ENCODE assay signal across 22 mouse cellular contexts in the genomic region with DNA sequence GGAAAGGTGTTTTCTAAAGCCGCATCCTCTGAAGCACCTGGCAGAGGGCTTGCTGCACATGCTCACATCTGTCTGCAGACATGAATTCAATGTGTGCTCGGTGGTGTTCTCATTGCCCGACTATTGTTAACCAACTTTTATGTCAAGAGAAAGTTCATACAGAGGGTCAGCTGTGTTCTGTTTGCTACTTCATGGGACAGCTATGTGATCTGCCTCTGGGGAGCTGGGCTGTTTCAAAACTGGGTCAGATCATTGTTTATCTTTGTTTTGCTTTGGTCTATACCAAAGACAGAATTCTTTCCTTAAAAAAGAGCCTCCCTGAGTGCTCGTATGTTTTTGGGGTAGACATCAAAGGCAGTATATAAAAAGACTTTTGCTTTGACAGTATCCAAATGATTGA.
DNase-seq lines count a peak whose midpoint lies in the region; ATAC-seq lines count a peak whose summit lies in the region.
"Had no signal": no experiment of that assay in that cellular context is flagged by ENCODE, and none has a peak within 500 bp of the region (broad histone marks: within the 10 kb centered on the region; RNA-seq: fewer than 3 reads in every experiment).

No protein-coding gene starts in this region.

- no peak overlapping the region for H3K4me2 ChIP-seq in neural tube, embryonic 13.5 days
- H3K4me2 ChIP-seq in neural tube, embryonic 15.5 days, result no peak overlapping the region
- H3K4me2 ChIP-seq: forebrain, embryonic 13.5 days; heart, embryonic 11.5 days; hindbrain, embryonic 13.5 days; intestine, embryonic 15.5 days had no signal

- H3K27ac ChIP-seq in neural tube, embryonic 13.5 days (replicated peaks), result 0 out of 2 replicates have a peak overlapping the region, but pooled peaks have one; percentile 90
- H3K27ac ChIP-seq in neural tube, embryonic 15.5 days (replicated peaks), result no peak overlapping the region
- H3K27ac ChIP-seq: forebrain, embryonic 10.5 days; forebrain, embryonic 13.5 days; hindbrain, embryonic 10.5 days; intestine, embryonic 15.5 days had no signal

- peaks cover 85% of the 10 kb centered on the region for H3K4me1 ChIP-seq in neural tube, embryonic 13.5 days (replicated peaks)
- H3K4me1 ChIP-seq in neural tube, embryonic 15.5 days, result peaks cover 75% of the 10 kb centered on the region

- H3K9me3 ChIP-seq in neural tube, embryonic 13.5 days, result no peaks in the 10 kb centered on the region
- no peaks in the 10 kb centered on the region for H3K9me3 ChIP-seq in neural tube, embryonic 15.5 days (replicated peaks)
- H3K9me3 ChIP-seq: forebrain, embryonic 10.5 days; forebrain, embryonic 13.5 days; hindbrain, embryonic 10.5 days; hindbrain, embryonic 13.5 days; intestine, embryonic 15.5 days had no signal

- DNase-seq in gastrocnemius, adult 18-20 months (ENCODE audit: low spot score), result peak; percentile 52
- DNase-seq in gastrocnemius, postnatal 4 days (ENCODE audit: low spot score in 2 of 2), result no peak
- DNase-seq in heart, adult 8-10 months (ENCODE audit: low spot score), result peak; percentile 50
- no peak for DNase-seq in heart, postnatal 4 days
- DNase-seq: adrenal gland, postnatal 10 days; adrenal gland, postnatal 36 days; cerebellum, adult 18-20 months; cerebellum, adult 9-10 months; cerebellum, postnatal 14 days; gastrocnemius, postnatal 25 days; heart, adult 11 months had no signal

- H3K4me3 ChIP-seq in neural tube, embryonic 13.5 days, result no peak overlapping the region
- H3K4me3 ChIP-seq in neural tube, embryonic 15.5 days (replicated peaks), result no peak overlapping the region
- H3K4me3 ChIP-seq: forebrain, embryonic 10.5 days; forebrain, embryonic 13.5 days; hindbrain, embryonic 10.5 days; hindbrain, embryonic 13.5 days; intestine, embryonic 15.5 days had no signal

- WGBS in neural tube, embryonic 13.5 days, result 84% methylated on average over 4 of the region's 4 CpGs
- WGBS in neural tube, embryonic 15.5 days, result 92% methylated on average over 4 of the region's 4 CpGs

- H3K27me3 ChIP-seq in neural tube, embryonic 13.5 days, result no peaks in the 10 kb centered on the region
- H3K27me3 ChIP-seq in neural tube, embryonic 15.5 days (replicated peaks), result no peaks in the 10 kb centered on the region
- H3K27me3 ChIP-seq: hindbrain, embryonic 13.5 days; intestine, embryonic 15.5 days had no signal

- ATAC-seq in neural tube, embryonic 13.5 days (ENCODE audit: low read depth), result no peak
- no peak for ATAC-seq in neural tube, embryonic 15.5 days (ENCODE audit: low FRiP score)
- ATAC-seq: activated CD4-positive, CD25-positive, alpha-beta regulatory T cell, adult 4 months; forebrain, embryonic 13.5 days; forebrain, embryonic 16.5 days; hindbrain, embryonic 16.5 days; intestine, embryonic 15.5 days had no signal

- H3K36me3 ChIP-seq in neural tube, embryonic 13.5 days, result no peaks in the 10 kb centered on the region
- H3K36me3 ChIP-seq in neural tube, embryonic 15.5 days, result no peaks in the 10 kb centered on the region
- H3K36me3 ChIP-seq: forebrain, embryonic 10.5 days; hindbrain, embryonic 10.5 days; hindbrain, embryonic 13.5 days; intestine, embryonic 15.5 days had no signal

- H3K9ac ChIP-seq in neural tube, embryonic 13.5 days, result no peak overlapping the region
- no peak overlapping the region for H3K9ac ChIP-seq in neural tube, embryonic 15.5 days (replicated peaks)
- H3K9ac ChIP-seq: forebrain, embryonic 13.5 days; intestine, embryonic 15.5 days had no signal

Comparison
In these comparisons a context has a peak if more than half of its experiments do, and no peak if none do; other contexts are left out.
1. DNase-seq: peak in gastrocnemius, adult 18-20 months (single experiment) and heart, adult 8-10 months (single experiment); none in gastrocnemius, postnatal 4 days (0 of 2) and heart, postnatal 4 days (single experiment).